Mouse (Mus musculus) skeletal muscle tissue, postnatal 0 days (tissue): ENCODE results near the gene P2ry12. TPM values are rescaled to one million over a fixed set of nuclear protein-coding genes. Genes with fewer than 3 reads are reported as not detected.

ENCODE experiments used
- polyA plus RNA-seq: library from polyadenylated mRNA; unstranded; fragments of >200 nt; fragmentation: Nextera tagmentation; extraction: Ambion mirVana; gene quantifications from 2 replicates; pipeline ENCODE4 v1.2.1, GENCODE M21; 2015

Gene P2ry12
- polyA plus RNA-seq = 2.4 and 3.6 TPM in 2 replicates

GRCm38 (mm10) chr3:59262704-59263103, at the start of gene P2ry12:
Gene P2ry12 (minus strand): TSS chr3:59262871.

GRCm38 (mm10) chr3:59210727-59211126, 51.9 kb downstream of the P2ry12 start, which contains the start of gene P2ry13:
Gene P2ry13 (minus strand): TSS chr3:59210882.

GRCm38 (mm10) chr3:59194938-59195337, 67.7 kb downstream of the P2ry12 start, which contains the start of gene Gpr87:
Gene Gpr87 (minus strand): TSS chr3:59195104.

Other genes with a start within 250 kb of the P2ry12 start
- 0.54 and 0.68 TPM in 2 replicates for gene Gpr171, start 161.1 kb downstream of the P2ry12 start, polyA plus RNA-seq
- gene P2ry14, start 109.3 kb downstream of the P2ry12 start, polyA plus RNA-seq = 0.68 and 0.80 TPM in 2 replicates
- gene Gpr87, start 67.8 kb downstream of the P2ry12 start, polyA plus RNA-seq = 1.1 TPM in 1 of 2 replicates, not detected in the other
- gene P2ry13, start 52.0 kb downstream of the P2ry12 start, polyA plus RNA-seq = 1.1 TPM in 2 replicates
- 5.8 and 6.0 TPM in 2 replicates for gene Igsf10, start 81.5 kb upstream of the P2ry12 start, polyA plus RNA-seq